Mouse (Mus musculus) liver, embryonic 11.5 days (tissue): Measurements from ENCODE around the gene Baz2b. TPM values are rescaled to one million over a fixed set of nuclear protein-coding genes. Genes with fewer than 3 reads are reported as not detected.

ENCODE experiments used
- ATAC-seq: fragments of 200-750 bp; cut with Nextera tagmentation; replicated peaks from 2 replicates; pipeline ENCODE4 v1.8.0; 2017; ENCODE audit warnings: moderate number of reproducible peaks, mild to moderate bottlenecking, moderate TSS enrichment, moderate library complexity; ENCODE audit not compliant: low FRiP score
- DNase-seq: peaks from one replicate; pipeline ENCODE4 v3.0.0-alpha.2; 2017; ENCODE audit warnings: low spot score
- H3K27ac ChIP-seq: fragments of 300-500 bp; sonication (generic); 2 replicates; pipeline ENCODE4 v1.5.1; 2014; ENCODE audit warnings: mild to moderate bottlenecking, low read depth, low read length, control low read depth
- H3K27me3 ChIP-seq: fragments of 300-500 bp; sonication (generic); replicated peaks from 2 replicates; pipeline ENCODE4 v1.6.1; 2014; ENCODE audit warnings: low read length, mixed read lengths; ENCODE audit not compliant: control insufficient read depth, insufficient read depth
- H3K36me3 ChIP-seq: fragments of 300-500 bp; sonication (generic); 2 replicates; pipeline ENCODE4 v1.6.1; 2014; ENCODE audit warnings: mild to moderate bottlenecking, low read length, moderate library complexity, mixed read lengths; ENCODE audit not compliant: control insufficient read depth, insufficient read depth
- H3K4me1 ChIP-seq: fragments of 300-500 bp; sonication (generic); replicated peaks from 2 replicates; pipeline ENCODE4 v1.6.1; 2014; ENCODE audit warnings: low read length, mixed read lengths; ENCODE audit not compliant: control insufficient read depth, insufficient read depth
- H3K4me2 ChIP-seq: fragments of 300-500 bp; sonication (generic); 2 replicates; pipeline ENCODE4 v1.6.1; 2014; ENCODE audit warnings: mild to moderate bottlenecking, control low read depth, moderate library complexity
- H3K4me3 ChIP-seq: fragments of 300-500 bp; sonication (generic); 2 replicates; pipeline ENCODE4 v1.5.1; 2014; ENCODE audit warnings: low read depth, low read length, control low read depth
- H3K9ac ChIP-seq: fragments of 300-500 bp; sonication (generic); 2 replicates; pipeline ENCODE4 v1.6.1; 2014; ENCODE audit warnings: low read depth, low read length, control low read depth
- H3K9me3 ChIP-seq: fragments of 300-500 bp; sonication (generic); 2 replicates; pipeline ENCODE4 v1.6.1; 2016; ENCODE audit warnings: low read length, inconsistent platforms, mixed read lengths; ENCODE audit not compliant: control insufficient read depth
- WGBS: fragments of 180-500 bp; shearing (Covaris S2); extraction: QIAGEN DNeasy Blood & Tissue Kit; methylation state at CpG from one replicate; pipeline ENCODE4 v1.1.7; 2014; 5-methylcytosine and 5-hydroxymethylcytosine counted together
- polyA plus RNA-seq: library from polyadenylated mRNA; unstranded; fragments of >200 nt; fragmentation: Nextera tagmentation; extraction: Ambion mirVana; gene quantifications from 2 replicates; pipeline ENCODE4 v1.2.1, GENCODE M21; 2014

Gene Baz2b
- polyA plus RNA-seq, 1 experiment from 2014 or later, result 35.2 TPM

GRCm38 (mm10) chr2:60037011-60037551 lies 172.6 kb downstream of the Baz2b start:
- ATAC-seq (peak; percentile 71), DNase-seq (no peak)

GRCm38 (mm10) chr2:60036361-60036760 lies 173.3 kb downstream of the Baz2b start:
- Histone ChIP-seq H3K27me3 (no peaks in the 10 kb centered on the region), H3K9ac (no peak overlapping the region), H3K4me3 (no peak overlapping the region), H3K4me2 (peak overlapping the region; percentile 78), H3K9me3 (no peaks in the 10 kb centered on the region), H3K4me1 (no peaks in the 10 kb centered on the region), H3K27ac (no peak overlapping the region), H3K36me3 (no peaks in the 10 kb centered on the region)
- DNase-seq (no peak), ATAC-seq (no peak)
- 80% methylated on average over 3 of the region's 3 CpGs for WGBS

More at GRCm38 (mm10) chr2:60037011-60037551, 172.6 kb downstream of the Baz2b start:
- H3K4me3 ChIP-seq, result peak overlapping the region; percentile 37
- H3K36me3 ChIP-seq, result no peaks in the 10 kb centered on the region
- no peaks in the 10 kb centered on the region for H3K4me1 ChIP-seq
- peak overlapping the region; percentile 78 for H3K4me2 ChIP-seq
- H3K27ac ChIP-seq, result no peak overlapping the region; the same call in 1 of the 2 replicates
- no peaks in the 10 kb centered on the region for H3K9me3 ChIP-seq
- H3K9ac ChIP-seq, result peak overlapping the region; percentile 63
- WGBS, result 13% methylated on average over 19 of the region's 19 CpGs
- no peaks in the 10 kb centered on the region for H3K27me3 ChIP-seq

DNA sequence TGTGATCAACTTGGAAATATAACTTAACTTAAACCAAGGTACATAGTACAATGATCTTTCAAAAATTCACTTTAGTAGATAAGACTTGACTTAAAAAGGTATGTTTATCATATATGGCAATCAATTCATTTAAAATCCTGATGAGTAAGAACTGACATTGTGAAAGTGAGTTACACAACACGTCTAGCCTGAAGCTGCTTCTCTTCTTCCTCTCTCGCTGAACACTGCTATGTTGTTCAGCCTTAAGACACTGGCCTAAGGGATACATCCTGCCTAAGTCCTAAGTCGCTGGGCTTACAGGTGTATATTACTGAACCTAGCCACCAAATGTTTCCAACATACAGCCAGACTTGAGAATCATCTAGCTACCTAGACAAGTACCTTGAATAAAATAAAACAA lies 178.6 kb downstream of the Baz2b start:
- Histone ChIP-seq H3K4me2 (no peak overlapping the region), H3K27me3 (no peaks in the 10 kb centered on the region), H3K4me3 (no peak overlapping the region), H3K9me3 (no peaks in the 10 kb centered on the region), H3K4me1 (no peaks in the 10 kb centered on the region), H3K36me3 (no peaks in the 10 kb centered on the region), H3K27ac (no peak overlapping the region), H3K9ac (no peak overlapping the region)
- 88% methylated on average over 3 of the region's 3 CpGs for WGBS
- no peak for ATAC-seq
- DNase-seq, result no peak

- ATAC-seq (no peak), DNase-seq (no peak)
- WGBS, result 93% methylated on average over 5 of the region's 5 CpGs
- no peaks in the 10 kb centered on the region for H3K27me3 ChIP-seq
- H3K9me3 ChIP-seq, result no peaks in the 10 kb centered on the region
- no peak overlapping the region for H3K4me2 ChIP-seq
- no peaks in the 10 kb centered on the region for H3K36me3 ChIP-seq
- H3K4me1 ChIP-seq, result no peaks in the 10 kb centered on the region
- no peak overlapping the region for H3K4me3 ChIP-seq
- no peak overlapping the region for H3K9ac ChIP-seq
- H3K27ac ChIP-seq, result no peak overlapping the region
Measured at GRCm38 (mm10) chr2:60029020-60029419, 180.6 kb downstream of the Baz2b start.

DNA sequence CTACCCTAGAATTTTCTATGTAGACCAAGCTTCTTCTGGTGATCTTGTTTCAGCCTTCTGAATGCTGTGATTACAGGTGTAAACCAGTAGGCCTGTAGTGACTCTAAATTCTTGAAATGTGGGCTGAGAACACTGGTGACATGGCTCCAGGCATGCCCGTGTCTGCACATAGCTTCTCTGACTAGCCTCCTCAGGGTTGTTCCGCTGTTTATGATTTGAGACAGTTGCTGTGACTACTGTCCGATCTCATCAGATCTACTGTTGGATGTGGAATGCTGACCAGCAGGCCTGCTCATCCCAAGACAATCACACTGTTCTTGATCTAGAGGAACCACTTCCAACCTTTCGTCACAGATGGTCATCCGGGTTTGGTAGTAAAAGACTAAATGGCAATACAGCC lies 182.5 kb downstream of the Baz2b start:
- no peak overlapping the region for H3K9ac ChIP-seq
- 89% methylated on average over 5 of the region's 5 CpGs for WGBS
- H3K4me1 ChIP-seq, result no peaks in the 10 kb centered on the region
- ATAC-seq, result no peak
- no peak overlapping the region for H3K27ac ChIP-seq
- H3K27me3 ChIP-seq, result no peaks in the 10 kb centered on the region
- no peak for DNase-seq
- no peaks in the 10 kb centered on the region for H3K36me3 ChIP-seq
- no peak overlapping the region for H3K4me3 ChIP-seq
- no peak overlapping the region for H3K4me2 ChIP-seq
- H3K9me3 ChIP-seq, result no peaks in the 10 kb centered on the region

DNA sequence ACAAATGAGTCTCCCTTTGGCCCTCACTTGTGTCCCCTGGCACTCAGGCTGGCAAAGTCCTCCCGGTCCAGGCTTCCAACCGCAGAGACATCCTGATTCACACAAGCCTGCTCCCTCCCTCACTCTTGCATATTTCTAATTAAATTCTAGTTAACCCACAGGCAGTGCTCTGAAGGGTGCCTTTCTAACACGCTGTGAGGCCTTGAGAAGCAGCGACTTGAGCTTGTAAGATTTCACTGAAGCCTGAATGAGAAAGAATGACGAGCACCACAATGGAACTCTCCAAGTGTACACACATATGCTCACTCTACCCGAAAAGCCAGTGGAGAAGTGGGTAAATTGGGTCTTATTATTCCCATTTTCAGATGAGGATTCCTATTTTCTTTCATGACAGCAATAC lies 183.1 kb downstream of the Baz2b start:
- no peak for ATAC-seq
- 81% methylated on average over 6 of the region's 6 CpGs for WGBS

GRCm38 (mm10) chr2:60023777-60024176 lies 185.9 kb downstream of the Baz2b start:
- Histone ChIP-seq H3K27ac (no peak overlapping the region), H3K4me1 (no peaks in the 10 kb centered on the region), H3K27me3 (no peaks in the 10 kb centered on the region), H3K9me3 (no peaks in the 10 kb centered on the region), H3K9ac (no peak overlapping the region), H3K4me3 (no peak overlapping the region), H3K36me3 (no peaks in the 10 kb centered on the region), H3K4me2 (no peak overlapping the region)
- WGBS, result 89% methylated on average over 7 of the region's 7 CpGs
- DNase-seq, result no peak
- no peak for ATAC-seq

More for the DNA sequence above, 183.1 kb downstream of the Baz2b start:
- Histone ChIP-seq H3K9me3 (no peaks in the 10 kb centered on the region), H3K27me3 (no peaks in the 10 kb centered on the region), H3K4me3 (no peak overlapping the region), H3K36me3 (no peaks in the 10 kb centered on the region), H3K4me1 (no peaks in the 10 kb centered on the region), H3K4me2 (no peak overlapping the region), H3K27ac (no peak overlapping the region), H3K9ac (no peak overlapping the region)
- no peak for DNase-seq

GRCm38 (mm10) chr2:60021556-60021955 lies 188.1 kb downstream of the Baz2b start:
- no peak overlapping the region for H3K4me2 ChIP-seq
- no peak overlapping the region for H3K9ac ChIP-seq
- H3K27ac ChIP-seq, result no peak overlapping the region
- H3K4me3 ChIP-seq, result no peak overlapping the region
- DNase-seq, result no peak
- H3K9me3 ChIP-seq, result no peaks in the 10 kb centered on the region
- no peak for ATAC-seq
- WGBS, result 78% methylated on average over 5 of the region's 5 CpGs
- no peaks in the 10 kb centered on the region for H3K4me1 ChIP-seq
- H3K36me3 ChIP-seq, result no peaks in the 10 kb centered on the region
- no peaks in the 10 kb centered on the region for H3K27me3 ChIP-seq

GRCm38 (mm10) chr2:60021138-60021537 lies 188.5 kb downstream of the Baz2b start:
- no peak overlapping the region for H3K27ac ChIP-seq
- H3K27me3 ChIP-seq, result no peaks in the 10 kb centered on the region
- H3K9ac ChIP-seq, result no peak overlapping the region
- H3K4me2 ChIP-seq, result no peak overlapping the region
- H3K4me3 ChIP-seq, result no peak overlapping the region
- ATAC-seq (no peak), DNase-seq (no peak)
- 62% methylated on average over 6 of the region's 6 CpGs for WGBS
- no peaks in the 10 kb centered on the region for H3K9me3 ChIP-seq
- H3K4me1 ChIP-seq, result no peaks in the 10 kb centered on the region
- H3K36me3 ChIP-seq, result no peaks in the 10 kb centered on the region
